Mouse (Mus musculus): Measurements from ENCODE around the gene Spast. TPM values are rescaled to one million over a fixed set of nuclear protein-coding genes. Genes with fewer than 3 reads are reported as not detected.
A peak's percentile ranks its signal among the peaks of the same experiment; 100 is the strongest.

Spast gene
- polyA plus RNA-seq, 1 experiment, result 26.9 TPM

GRCm38 (mm10) chr17:74424401-74425005 is 85.7 kb downstream of the Spast start:
- H3K4me1 ChIP-seq (ENCODE audit: control insufficient read depth, insufficient read depth, low read length), result no peaks in the 10 kb centered on the region
- no peak for TF ChIP-seq POLR2A (IDR thresholded peaks at IDR 0.05; ENCODE audit: borderline replicate concordance, low read depth, low read length)
- TF ChIP-seq CTCF (IDR thresholded peaks at IDR 0.05; ENCODE audit: low read depth, low read length), result no peak
- H3K4me3 ChIP-seq (ENCODE audit: insufficient read depth, low read length), result no peak overlapping the region
- no peak overlapping the region for H3K27ac ChIP-seq (ENCODE audit: insufficient read depth, low read depth, low read length)

GRCm38 (mm10) chr17:74430074-74430473 is 91.3 kb downstream of the Spast start:
- H3K4me3 ChIP-seq (ENCODE audit: insufficient read depth, low read length), result no peak overlapping the region
- peak overlapping the region; percentile 62 for H3K27ac ChIP-seq (ENCODE audit: insufficient read depth, low read depth, low read length)
- peaks cover 24% of the 10 kb centered on the region for H3K4me1 ChIP-seq (ENCODE audit: control insufficient read depth, insufficient read depth, low read length)
- no peak for TF ChIP-seq POLR2A (IDR thresholded peaks at IDR 0.05; ENCODE audit: borderline replicate concordance, low read depth, low read length)
- TF ChIP-seq CTCF (IDR thresholded peaks at IDR 0.05; ENCODE audit: low read depth, low read length), result no peak

GRCm38 (mm10) chr17:74431481-74431880 is 92.7 kb downstream of the Spast start:
- peak overlapping the region; percentile 62 for H3K27ac ChIP-seq (ENCODE audit: insufficient read depth, low read depth, low read length)
- TF ChIP-seq POLR2A (IDR thresholded peaks at IDR 0.05; ENCODE audit: borderline replicate concordance, low read depth, low read length), result no peak
- no peak for TF ChIP-seq CTCF (IDR thresholded peaks at IDR 0.05; ENCODE audit: low read depth, low read length)
- no peak overlapping the region for H3K4me3 ChIP-seq (ENCODE audit: insufficient read depth, low read length)
- peaks cover 24% of the 10 kb centered on the region for H3K4me1 ChIP-seq (ENCODE audit: control insufficient read depth, insufficient read depth, low read length)

- H3K27ac ChIP-seq (ENCODE audit: insufficient read depth, low read depth, low read length), result peak overlapping the region; percentile 4; the same call in 1 of the 2 replicates
- H3K4me3 ChIP-seq (ENCODE audit: insufficient read depth, low read length), result no peak overlapping the region
- peaks cover 24% of the 10 kb centered on the region for H3K4me1 ChIP-seq (ENCODE audit: control insufficient read depth, insufficient read depth, low read length)
- TF ChIP-seq CTCF (IDR thresholded peaks at IDR 0.05; ENCODE audit: low read depth, low read length), result no peak
- TF ChIP-seq POLR2A (IDR thresholded peaks at IDR 0.05; ENCODE audit: borderline replicate concordance, low read depth, low read length), result no peak
Measured at GRCm38 (mm10) chr17:74432631-74433030, 93.8 kb downstream of the Spast start.

GRCm38 (mm10) chr17:74437762-74438161 is 99.0 kb downstream of the Spast start:
- H3K4me1 ChIP-seq (ENCODE audit: control insufficient read depth, insufficient read depth, low read length), result peaks cover 25% of the 10 kb centered on the region
- no peak overlapping the region for H3K4me3 ChIP-seq (ENCODE audit: insufficient read depth, low read length)
- H3K27ac ChIP-seq (ENCODE audit: insufficient read depth, low read depth, low read length), result no peak overlapping the region
- no peak for TF ChIP-seq POLR2A (IDR thresholded peaks at IDR 0.05; ENCODE audit: borderline replicate concordance, low read depth, low read length)

DNA sequence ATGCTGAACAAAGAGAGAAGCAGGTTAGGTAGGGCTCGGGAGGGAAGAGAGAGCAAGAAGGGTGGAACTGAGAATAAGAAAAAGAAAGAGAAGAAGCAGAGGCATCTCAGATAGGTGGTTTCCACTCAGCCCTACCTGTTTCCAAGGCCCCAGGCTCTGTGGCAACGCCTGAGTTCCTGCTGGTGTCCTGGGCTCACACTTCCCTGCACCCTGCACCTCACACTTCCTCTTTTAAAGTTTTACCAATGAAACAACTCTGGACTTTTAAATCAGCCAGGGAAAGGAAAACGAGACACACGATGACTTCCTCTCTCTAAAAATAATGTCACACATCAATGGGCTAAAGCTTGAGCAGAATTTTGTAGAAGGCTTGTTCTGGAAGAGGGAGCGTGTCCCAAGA is 101.7 kb downstream of the Spast start:
- TF ChIP-seq POLR2A (IDR thresholded peaks at IDR 0.05; ENCODE audit: borderline replicate concordance, low read depth, low read length) (no peak), CTCF (IDR thresholded peaks at IDR 0.05; ENCODE audit: low read depth, low read length) (no peak)
- Histone ChIP-seq H3K4me3 (ENCODE audit: insufficient read depth, low read length) (no peak overlapping the region), H3K4me1 (ENCODE audit: control insufficient read depth, insufficient read depth, low read length) (peaks cover 25% of the 10 kb centered on the region), H3K27ac (ENCODE audit: insufficient read depth, low read depth, low read length) (peak overlapping the region; percentile 42)

Other genes with a start within 250 kb of the Spast start
- gene Memo1, start 43.5 kb upstream of the Spast start, polyA plus RNA-seq (2012; ENCODE audit: insufficient read depth, insufficient read length, missing spikeins), result 36.6 and 38.4 TPM in 2 replicates
- gene Dpy30, start 15.0 kb upstream of the Spast start, polyA plus RNA-seq (2012; ENCODE audit: insufficient read depth, insufficient read length, missing spikeins), result 60.1 and 60.9 TPM in 2 replicates
- gene Slc30a6, start 56.6 kb downstream of the Spast start, polyA plus RNA-seq (2012; ENCODE audit: insufficient read depth, insufficient read length, missing spikeins), result 22.5 and 24.2 TPM in 2 replicates
- gene Nlrc4, start 120.2 kb downstream of the Spast start, polyA plus RNA-seq (2012; ENCODE audit: insufficient read depth, insufficient read length, missing spikeins), result 14.5 and 15.9 TPM in 2 replicates
- 89.8 and 99.4 TPM in 2 replicates for gene Yipf4, start 150.5 kb downstream of the Spast start, polyA plus RNA-seq (2012; ENCODE audit: insufficient read depth, insufficient read length, missing spikeins)
- 61.4 and 73.1 TPM in 2 replicates for gene Birc6, start 189.3 kb downstream of the Spast start, polyA plus RNA-seq (2012; ENCODE audit: insufficient read depth, insufficient read length, missing spikeins)

Measured in bone marrow macrophage, adult 2 months (primary cell).